Mouse (Mus musculus) megakaryocyte, embryonic 14.5 days (primary cell): ENCODE measurements around the gene Phf24.

ENCODE experiments used
- FLI1 ChIP-seq: IDR thresholded peaks from 2 replicates; pipeline ENCODE4 v1.6.1; 2012; ENCODE audit warnings: low read length, inconsistent platforms, mixed read lengths
- GATA1 ChIP-seq: IDR thresholded peaks from 3 replicates; pipeline ENCODE4 v1.6.1; 2012; ENCODE audit warnings: mixed read lengths, low read length, inconsistent platforms, borderline replicate concordance

GRCm38 (mm10) chr4:42874134-42874533 is 42.3 kb upstream of the Phf24 start, which contains the start of gene Fam205c:
- TF ChIP-seq GATA1 (no peak), FLI1 (no peak)
